Mouse (Mus musculus) olfactory bulb, adult 2 months (tissue): ENCODE data around the gene Gm45837. TPM values are rescaled to one million over a fixed set of nuclear protein-coding genes. Genes with fewer than 3 reads are reported as not detected.

Experiments
- H3K27ac ChIP-seq: fragments of 200-500 bp; 2 replicates; pipeline ENCODE4 v1.5.1; 2012; ENCODE audit warnings: low read depth, low read length; ENCODE audit not compliant: insufficient read depth
- H3K4me1 ChIP-seq: fragments of 200-500 bp; 2 replicates; pipeline ENCODE4 v1.6.1; 2012; ENCODE audit warnings: low read length; ENCODE audit not compliant: control insufficient read depth, insufficient read depth
- H3K4me3 ChIP-seq: fragments of 200-500 bp; 2 replicates; pipeline ENCODE4 v1.5.1; 2012; ENCODE audit warnings: mild to moderate bottlenecking, low read depth, low read length, moderate library complexity; ENCODE audit not compliant: insufficient read depth
- CTCF ChIP-seq: fragments of 200-500 bp; IDR thresholded peaks from 2 replicates; pipeline ENCODE4 v1.5.1; 2012; ENCODE audit warnings: low read depth, mild to moderate bottlenecking, low read length, moderate library complexity; ENCODE audit not compliant: insufficient read depth
- POLR2A ChIP-seq: fragments of 200-500 bp; IDR thresholded peaks from 2 replicates; pipeline ENCODE4 v1.6.1; 2012; ENCODE audit warnings: mild to moderate bottlenecking, low read depth, low read length, moderate library complexity; ENCODE audit not compliant: insufficient read depth
- WGBS: fragments of 180-500 bp; shearing (Covaris S2); methylation state at CpG from one replicate; pipeline ENCODE4 v1.1.7; 2018; 5-methylcytosine and 5-hydroxymethylcytosine counted together
- polyA plus RNA-seq: library from polyadenylated mRNA; stranded (reverse); fragments of >200 nt; gene quantifications from 2 replicates; pipeline ENCODE4 v1.2.4, GENCODE M21; 2012; ENCODE audit warnings: low replicate concordance; ENCODE audit not compliant: missing spikeins, insufficient read depth, insufficient read length

The Gm45837 gene
- polyA plus RNA-seq, 1 experiment = not detected

GRCm38 (mm10) chr7:101450422-101451401, 40.0 kb downstream of the Gm45837 start:
- Histone ChIP-seq H3K4me3 (peak overlapping the region; percentile 62), H3K4me1 (peaks cover 25% of the 10 kb centered on the region), H3K27ac (no peak overlapping the region)
- TF ChIP-seq CTCF (peak; percentile 95), POLR2A (no peak)
- under 1% methylated on average over 60 of the region's 68 CpGs for WGBS

- H3K4me3 ChIP-seq = peak overlapping the region; percentile 36; the same call in 1 of the 2 replicates
- peaks cover 43% of the 10 kb centered on the region for H3K4me1 ChIP-seq
- TF ChIP-seq CTCF (no peak), POLR2A (no peak)
- 49% methylated on average over 3 of the region's 3 CpGs for WGBS
- H3K27ac ChIP-seq = peak overlapping the region; percentile 68
These were observed 42.0 kb downstream of the Gm45837 start for GRCm38 (mm10) chr7:101452669-101453068.

GRCm38 (mm10) chr7:101453296-101453695, 42.6 kb downstream of the Gm45837 start:
- Histone ChIP-seq H3K4me3 (peak overlapping the region; percentile 36), H3K4me1 (peaks cover 49% of the 10 kb centered on the region), H3K27ac (no peak overlapping the region)
- TF ChIP-seq POLR2A (no peak), CTCF (no peak)
- WGBS = 73% methylated on average over 3 of the region's 3 CpGs

GRCm38 (mm10) chr7:101453725-101454124, 43.0 kb downstream of the Gm45837 start:
- no peak overlapping the region for H3K27ac ChIP-seq
- WGBS = 58% methylated on average over 8 of the region's 8 CpGs
- TF ChIP-seq CTCF = no peak
- TF ChIP-seq POLR2A = no peak
- peak overlapping the region; percentile 36 for H3K4me3 ChIP-seq
- H3K4me1 ChIP-seq = peaks cover 54% of the 10 kb centered on the region

GRCm38 (mm10) chr7:101454479-101454878, 43.8 kb downstream of the Gm45837 start:
- TF ChIP-seq POLR2A = no peak
- TF ChIP-seq CTCF = no peak
- H3K4me1 ChIP-seq = peaks cover 60% of the 10 kb centered on the region
- H3K27ac ChIP-seq = 0 out of 2 replicates have a peak overlapping the region, but pooled peaks have one; percentile 28
- H3K4me3 ChIP-seq = no peak overlapping the region
- 49% methylated on average over 9 of the region's 9 CpGs for WGBS

GRCm38 (mm10) chr7:101455141-101455540, 44.5 kb downstream of the Gm45837 start:
- TF ChIP-seq POLR2A (no peak), CTCF (no peak)
- no peak overlapping the region for H3K4me3 ChIP-seq
- H3K27ac ChIP-seq = peak overlapping the region; percentile 28; the same call in 1 of the 2 replicates
- peaks cover 63% of the 10 kb centered on the region for H3K4me1 ChIP-seq
- 57% methylated on average over 6 of the region's 6 CpGs for WGBS

- peak overlapping the region; percentile 52 for H3K27ac ChIP-seq
- H3K4me1 ChIP-seq = peaks cover 73% of the 10 kb centered on the region
- TF ChIP-seq CTCF (no peak), POLR2A (no peak)
- whole genome bisulfite sequencing = 62% methylated on average over 4 of the region's 4 CpGs
- H3K4me3 ChIP-seq = peak overlapping the region; percentile 7; the same call in 1 of the 2 replicates
These were observed 45.6 kb downstream of the Gm45837 start for GRCm38 (mm10) chr7:101456318-101456717.

GRCm38 (mm10) chr7:101456789-101457188, 46.1 kb downstream of the Gm45837 start:
- Histone ChIP-seq H3K4me3 (no peak overlapping the region), H3K4me1 (peaks cover 78% of the 10 kb centered on the region), H3K27ac (no peak overlapping the region)
- WGBS = 71% methylated on average over 5 of the region's 5 CpGs
- TF ChIP-seq POLR2A (no peak), CTCF (no peak)

GRCm38 (mm10) chr7:101457283-101457682, 46.6 kb downstream of the Gm45837 start:
- peaks cover 83% of the 10 kb centered on the region for H3K4me1 ChIP-seq
- WGBS = 56% methylated on average over 5 of the region's 5 CpGs
- H3K27ac ChIP-seq = 0 out of 2 replicates have a peak overlapping the region, but pooled peaks have one; percentile 4
- H3K4me3 ChIP-seq = no peak overlapping the region
- TF ChIP-seq CTCF (no peak), POLR2A (no peak)
